Mouse (Mus musculus): ENCODE results near the gene Dppa5a.
"Not testable (repeated sequence)": the region's sequence is repeated elsewhere in the genome, so short reads cannot be mapped to it uniquely, and the experiment has no call there.

Dppa5a gene

GRCm38 (mm10) chr9:78364701-78365100, 3.3 kb downstream of the Dppa5a start:
- CTCF ChIA-PET = no interaction called here

- CTCF ChIA-PET = no interaction called here
Observed at GRCm38 (mm10) chr9:78363374-78363773, 4.6 kb downstream of the Dppa5a start.

- CTCF ChIA-PET = interaction anchor here (0.7 kb wide), 2 partner anchors 48 to 594 kb away, joined by 3 to 9 read pairs; no protein-coding TSS in a partner anchor
Observed at GRCm38 (mm10) chr9:78360484-78360872, 7.5 kb downstream of the Dppa5a start.

GRCm38 (mm10) chr9:78359750-78360483, 8.1 kb downstream of the Dppa5a start:
- CTCF ChIA-PET = interaction anchor here (0.7 kb wide), 2 partner anchors 48 to 593 kb away, joined by 3 to 9 read pairs; no protein-coding TSS in a partner anchor

GRCm38 (mm10) chr9:78358053-78358452, 9.9 kb downstream of the Dppa5a start:
- CTCF ChIA-PET = interaction anchor here (0.7 kb wide), 1 partner anchor 664 kb away, joined by 3 read pairs; no protein-coding TSS in a partner anchor

- CTCF ChIA-PET = no interaction called here
Observed at GRCm38 (mm10) chr9:78355611-78356010, 12.4 kb downstream of the Dppa5a start, which contains the start of gene Gsta2. TSS of gene Gsta2 (minus strand) at chr9:78355788.

GRCm38 (mm10) chr9:78354665-78355578, 13.1 kb downstream of the Dppa5a start:
- CTCF ChIA-PET = no interaction called here

- CTCF ChIA-PET = interaction anchor here (0.7 kb wide), 1 partner anchor 840 kb away, joined by 7 read pairs; no protein-coding TSS in a partner anchor
Observed at GRCm38 (mm10) chr9:78351504-78352220, 16.3 kb downstream of the Dppa5a start.

- CTCF ChIA-PET = not testable (repeated sequence)
Observed at GRCm38 (mm10) chr9:78350007-78350406, 18.0 kb downstream of the Dppa5a start.

- CTCF ChIA-PET = interaction anchor here (0.7 kb wide), 1 partner anchor 425 kb away, joined by 16 read pairs; no protein-coding TSS in a partner anchor
Observed at GRCm38 (mm10) chr9:78349141-78349540, 18.8 kb downstream of the Dppa5a start.

- CTCF ChIA-PET = not testable (repeated sequence)
Observed at GRCm38 (mm10) chr9:78348206-78349004, 19.6 kb downstream of the Dppa5a start.

- CTCF ChIA-PET = no interaction called here
Observed at GRCm38 (mm10) chr9:78347004-78347403, 21.0 kb downstream of the Dppa5a start.

- CTCF ChIA-PET = not testable (repeated sequence)
Observed at GRCm38 (mm10) chr9:78345235-78345634, 22.7 kb downstream of the Dppa5a start.

GRCm38 (mm10) chr9:78343055-78343454, 24.9 kb downstream of the Dppa5a start:
- CTCF ChIA-PET = not testable (repeated sequence)

GRCm38 (mm10) chr9:78342494-78342893, 25.5 kb downstream of the Dppa5a start:
- CTCF ChIA-PET = not testable (repeated sequence)

- CTCF ChIA-PET = interaction anchor here (0.6 kb wide), 1 partner anchor 19 kb away, joined by 3 read pairs; no protein-coding TSS in a partner anchor
Observed at GRCm38 (mm10) chr9:78340324-78340723, 27.7 kb downstream of the Dppa5a start.

- CTCF ChIA-PET = not testable (repeated sequence)
Observed at GRCm38 (mm10) chr9:78337050-78337449, 30.9 kb downstream of the Dppa5a start.

GRCm38 (mm10) chr9:78327289-78327688, 40.7 kb downstream of the Dppa5a start, which contains the start of gene Omt2b:
TSS of gene Omt2b (plus strand) at chr9:78327589.
- CTCF ChIA-PET = not testable (repeated sequence)

- CTCF ChIA-PET = no interaction called here
Observed at GRCm38 (mm10) chr9:78319499-78319898, 48.5 kb downstream of the Dppa5a start.
